Mouse (Mus musculus): Measurements from ENCODE around the gene Gm438.

- no peak for TF ChIP-seq EP300 (IDR thresholded peaks at IDR 0.05)
- peak; percentile 60 for TF ChIP-seq CTCF (IDR thresholded peaks at IDR 0.05)
Observed at GRCm38 (mm10) chr4:144765722-144766121, 20.7 kb downstream of the Gm438 start.
